Mouse (Mus musculus): ENCODE measurements around the gene Krtap28-10. TPM values are rescaled to one million over a fixed set of nuclear protein-coding genes. Genes with fewer than 3 reads are reported as not detected.
A peak's percentile ranks its signal among the peaks of the same experiment; 100 is the strongest.

The Krtap28-10 gene
- not detected in 2 replicates for polyA plus RNA-seq (2014; fragmentation: Nextera tagmentation; extraction: Ambion mirVana)

DNA sequence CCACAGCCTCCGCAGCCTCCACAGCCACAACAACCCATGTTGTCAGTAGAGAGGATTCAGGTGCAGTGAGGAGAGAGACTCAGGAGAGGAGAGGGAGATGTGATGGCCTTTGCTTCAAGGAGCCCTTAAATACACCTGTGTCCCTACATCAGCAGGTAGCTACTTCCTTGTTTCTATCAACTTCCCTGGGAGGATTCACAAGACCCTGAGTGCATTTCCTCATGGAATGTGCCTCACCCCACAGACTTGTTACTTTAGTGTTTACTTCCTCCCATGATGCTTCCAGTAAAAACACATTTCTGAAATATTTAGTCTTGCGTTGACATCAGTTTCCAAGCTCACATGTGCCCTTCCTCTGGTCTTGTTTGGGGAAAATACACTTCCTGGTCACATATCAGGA, at the start of gene Krtap28-10:
Krtap28-10 (minus strand) TSS at position 101 of the 400 bp plus-strand sequence.
- WGBS: 95% methylated on average over 2 of the region's 2 CpGs
- H3K9me3 ChIP-seq (ENCODE audit: control insufficient read depth, low read length): no peaks in the 10 kb centered on the region
- H3K4me2 ChIP-seq (ENCODE audit: low read length): no peak within 1 kb of the TSS
- 0 out of 2 replicates have a peak, but pooled peaks cover 3% of the 10 kb centered on the region for H3K4me1 ChIP-seq (ENCODE audit: control insufficient read depth, insufficient read depth, low read length)
- H3K27me3 ChIP-seq (ENCODE audit: control insufficient read depth, insufficient read depth, low read length): no peaks in the 10 kb centered on the region
- H3K27ac ChIP-seq (replicated peaks; ENCODE audit: low read depth, low read length): no peak within 1 kb of the TSS
- H3K36me3 ChIP-seq (ENCODE audit: control insufficient read depth, insufficient read depth, low read length): no peaks in the 10 kb centered on the region
- H3K9ac ChIP-seq (replicated peaks; ENCODE audit: low read length): no peak within 1 kb of the TSS
- DNase-seq: no peak
- no peak for ATAC-seq (ENCODE audit: low FRiP score, low TSS enrichment)
- H3K4me3 ChIP-seq (replicated peaks; ENCODE audit: low read depth, low read length): no peak within 1 kb of the TSS

DNA sequence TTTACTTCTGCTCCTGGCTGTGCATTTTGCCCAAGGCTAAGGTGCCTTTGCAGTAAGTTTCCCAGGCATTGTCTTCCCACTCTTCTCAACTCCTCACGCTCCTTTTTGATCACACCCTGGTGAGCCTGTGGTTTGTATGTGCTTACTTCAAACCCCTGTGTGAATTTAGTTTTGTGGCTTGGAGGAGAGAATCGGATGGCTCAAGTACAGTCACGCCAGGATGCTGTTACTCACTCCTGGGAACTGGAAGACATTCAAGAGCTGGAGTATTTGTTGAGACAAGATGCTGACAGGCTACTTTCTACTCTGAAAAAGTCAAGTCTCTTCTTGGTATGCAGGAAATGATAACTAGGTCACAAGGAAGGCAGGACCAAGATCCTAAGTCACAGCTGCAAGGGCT, 49.0 kb upstream of the Krtap28-10 start:
- no peak overlapping the region for H3K9ac ChIP-seq (replicated peaks; ENCODE audit: low read length)
- H3K4me1 ChIP-seq (ENCODE audit: control insufficient read depth, insufficient read depth, low read length): no peaks in the 10 kb centered on the region
- no peaks in the 10 kb centered on the region for H3K36me3 ChIP-seq (ENCODE audit: control insufficient read depth, insufficient read depth, low read length)
- no peak overlapping the region for H3K4me3 ChIP-seq (replicated peaks; ENCODE audit: low read depth, low read length)
- WGBS: 72% methylated on average over 3 of the region's 3 CpGs
- ATAC-seq (ENCODE audit: low FRiP score, low TSS enrichment): no peak
- H3K4me2 ChIP-seq (ENCODE audit: low read length): no peak overlapping the region
- no peaks in the 10 kb centered on the region for H3K9me3 ChIP-seq (ENCODE audit: control insufficient read depth, low read length)
- no peak for DNase-seq
- H3K27ac ChIP-seq (replicated peaks; ENCODE audit: low read depth, low read length): no peak overlapping the region
- H3K27me3 ChIP-seq (ENCODE audit: control insufficient read depth, insufficient read depth, low read length): no peaks in the 10 kb centered on the region

DNA sequence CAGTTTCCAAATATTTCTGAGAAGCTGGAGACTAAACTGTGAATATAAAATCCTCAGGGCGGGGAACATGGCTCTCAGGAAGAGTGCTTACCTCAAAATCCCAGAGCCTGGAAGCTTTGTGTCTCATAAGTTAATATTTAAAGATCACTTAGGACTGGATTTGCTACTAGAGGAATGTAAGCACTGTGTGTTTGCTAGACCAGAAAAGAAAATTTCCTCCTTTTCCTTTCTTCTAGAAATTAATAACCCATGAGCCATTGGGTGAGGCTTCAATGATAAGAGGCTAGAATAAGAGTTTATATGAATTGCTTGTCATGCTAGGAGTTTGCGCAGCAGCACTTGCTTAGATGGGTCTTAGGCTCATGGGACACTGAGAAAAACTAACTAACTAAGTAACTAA, 42.5 kb upstream of the Krtap28-10 start:
- no peak for ATAC-seq (ENCODE audit: low FRiP score, low TSS enrichment)
- WGBS: 91% methylated on average over 2 of the region's 2 CpGs
- no peak overlapping the region for H3K4me2 ChIP-seq (ENCODE audit: low read length)

DNA sequence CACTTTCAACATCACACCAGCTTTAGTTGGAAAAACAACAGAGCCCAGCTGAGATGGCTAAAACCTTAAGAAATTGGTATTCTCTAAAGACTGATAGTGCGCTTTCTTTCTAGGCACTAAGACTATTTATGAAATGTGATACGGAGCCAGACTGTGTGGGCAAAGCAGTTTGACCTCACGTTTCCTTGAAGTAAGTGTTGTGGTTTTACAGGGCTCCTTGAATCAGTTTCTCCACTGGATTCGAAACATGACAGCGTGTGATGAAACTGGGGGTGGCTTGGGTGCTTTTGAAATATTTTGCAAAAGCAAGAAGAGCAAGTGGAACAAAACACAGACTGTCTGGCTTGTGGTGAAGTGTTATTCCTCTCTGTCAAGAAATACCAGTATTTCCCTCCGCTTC, 34.7 kb upstream of the Krtap28-10 start:
- no peaks in the 10 kb centered on the region for H3K4me1 ChIP-seq (ENCODE audit: control insufficient read depth, insufficient read depth, low read length)
- H3K9me3 ChIP-seq (ENCODE audit: control insufficient read depth, low read length): no peaks in the 10 kb centered on the region
- H3K27me3 ChIP-seq (ENCODE audit: control insufficient read depth, insufficient read depth, low read length): no peaks in the 10 kb centered on the region
- no peak overlapping the region for H3K27ac ChIP-seq (replicated peaks; ENCODE audit: low read depth, low read length)
- DNase-seq (no peak), ATAC-seq (ENCODE audit: low FRiP score, low TSS enrichment) (no peak)
- 85% methylated on average over 6 of the region's 6 CpGs for WGBS
- no peak overlapping the region for H3K4me3 ChIP-seq (replicated peaks; ENCODE audit: low read depth, low read length)
- H3K36me3 ChIP-seq (ENCODE audit: control insufficient read depth, insufficient read depth, low read length): no peaks in the 10 kb centered on the region
- H3K4me2 ChIP-seq (ENCODE audit: low read length): no peak overlapping the region
- no peak overlapping the region for H3K9ac ChIP-seq (replicated peaks; ENCODE audit: low read length)

More for the DNA sequence above, 42.5 kb upstream of the Krtap28-10 start:
- no peaks in the 10 kb centered on the region for H3K9me3 ChIP-seq (ENCODE audit: control insufficient read depth, low read length)
- no peak overlapping the region for H3K27ac ChIP-seq (replicated peaks; ENCODE audit: low read depth, low read length)
- no peak overlapping the region for H3K9ac ChIP-seq (replicated peaks; ENCODE audit: low read length)
- DNase-seq: no peak
- H3K4me3 ChIP-seq (replicated peaks; ENCODE audit: low read depth, low read length): no peak overlapping the region
- H3K27me3 ChIP-seq (ENCODE audit: control insufficient read depth, insufficient read depth, low read length): no peaks in the 10 kb centered on the region
- H3K36me3 ChIP-seq (ENCODE audit: control insufficient read depth, insufficient read depth, low read length): no peaks in the 10 kb centered on the region
- H3K4me1 ChIP-seq (ENCODE audit: control insufficient read depth, insufficient read depth, low read length): no peaks in the 10 kb centered on the region

DNA sequence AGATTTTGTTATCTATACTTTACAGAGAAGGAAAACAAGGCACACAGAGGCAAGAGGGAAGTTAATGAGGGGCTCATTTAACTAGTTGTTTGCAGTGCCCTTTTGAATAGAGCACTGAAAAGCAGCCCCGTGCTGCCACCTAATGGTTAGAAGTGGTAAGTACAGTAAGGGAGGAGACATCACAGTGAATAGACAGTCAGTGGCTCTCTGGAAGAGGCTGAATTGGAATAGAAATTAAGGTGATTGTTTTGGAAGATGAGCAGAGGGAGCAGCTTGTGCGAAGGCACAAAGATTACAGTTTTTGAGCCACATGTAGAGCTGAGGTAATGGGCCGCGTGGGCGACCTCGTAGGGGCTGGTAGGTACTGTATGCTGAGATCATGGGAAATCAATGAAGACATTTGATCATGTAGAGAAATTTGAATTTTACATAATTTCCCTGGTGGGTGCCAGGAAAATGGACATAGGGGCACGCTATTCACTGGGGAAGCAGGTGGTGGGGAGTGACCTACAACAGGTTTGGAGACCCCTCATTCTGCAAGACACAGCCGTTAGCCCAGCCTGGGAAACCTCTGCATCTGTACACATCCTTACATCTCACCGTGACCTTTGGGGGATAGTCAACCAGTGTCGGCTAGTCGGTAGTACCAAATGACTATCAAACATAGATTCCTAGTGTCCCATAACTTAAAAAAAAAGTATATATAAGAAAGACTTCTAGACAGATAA, 34.1 kb upstream of the Krtap28-10 start:
- DNase-seq: peak; percentile 88
- 46% methylated on average over 11 of the region's 11 CpGs for WGBS

DNA sequence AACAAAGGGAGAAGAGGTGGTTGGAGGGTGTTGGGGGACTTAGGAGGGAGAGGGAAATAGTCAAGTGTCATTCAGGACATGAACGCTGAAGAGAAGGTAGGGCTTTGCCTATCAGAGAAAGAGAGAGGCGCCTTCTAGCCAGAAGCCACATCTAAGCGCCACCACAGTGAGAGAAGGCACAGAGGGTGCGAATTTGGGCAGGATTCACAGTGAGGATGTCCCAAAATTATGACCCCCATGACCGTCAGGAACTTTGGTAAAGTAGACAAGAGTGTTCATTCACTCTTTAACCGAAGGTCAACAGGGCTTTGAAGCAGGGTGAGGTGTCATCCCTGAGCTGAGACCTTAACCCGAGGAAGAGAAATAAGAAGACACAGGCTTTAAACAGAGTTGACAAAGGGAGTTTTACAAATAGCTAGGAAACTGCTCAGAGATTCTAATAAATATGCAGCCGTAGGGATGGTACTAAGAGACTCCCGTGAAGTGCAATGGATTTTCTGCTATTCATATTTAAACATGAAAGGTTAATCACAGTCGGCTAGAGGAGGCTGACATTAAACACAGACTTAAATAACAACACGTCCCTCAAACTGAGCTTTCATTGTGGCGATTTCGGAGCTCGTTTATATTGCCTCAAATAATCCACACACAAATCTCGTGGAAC, 33.4 kb upstream of the Krtap28-10 start:
- Histone ChIP-seq H3K4me1 (ENCODE audit: control insufficient read depth, insufficient read depth, low read length) (no peaks in the 10 kb centered on the region), H3K36me3 (ENCODE audit: control insufficient read depth, insufficient read depth, low read length) (no peaks in the 10 kb centered on the region), H3K27ac (replicated peaks; ENCODE audit: low read depth, low read length) (no peak overlapping the region), H3K9me3 (ENCODE audit: control insufficient read depth, low read length) (no peaks in the 10 kb centered on the region), H3K4me2 (ENCODE audit: low read length) (peak overlapping the region; percentile 44), H3K27me3 (ENCODE audit: control insufficient read depth, insufficient read depth, low read length) (no peaks in the 10 kb centered on the region), H3K4me3 (replicated peaks; ENCODE audit: low read depth, low read length) (peak overlapping the region; percentile 17; the same call in 1 of the 2 replicates), H3K9ac (replicated peaks; ENCODE audit: low read length) (no peak overlapping the region)
- no peak for DNase-seq
- WGBS: 36% methylated on average over 15 of the region's 15 CpGs
- peak; percentile 51; the same call in 1 of the 2 replicates for ATAC-seq (ENCODE audit: low FRiP score, low TSS enrichment)

More for the DNA sequence above, 34.1 kb upstream of the Krtap28-10 start:
- peak overlapping the region; percentile 44 for H3K4me2 ChIP-seq (ENCODE audit: low read length)
- H3K36me3 ChIP-seq (ENCODE audit: control insufficient read depth, insufficient read depth, low read length): no peaks in the 10 kb centered on the region
- peak overlapping the region; percentile 17; the same call in 1 of the 2 replicates for H3K4me3 ChIP-seq (replicated peaks; ENCODE audit: low read depth, low read length)
- H3K4me1 ChIP-seq (ENCODE audit: control insufficient read depth, insufficient read depth, low read length): no peaks in the 10 kb centered on the region
- 0 out of 2 replicates have a peak overlapping the region, but pooled peaks have one; percentile 12 for H3K9ac ChIP-seq (replicated peaks; ENCODE audit: low read length)
- H3K27ac ChIP-seq (replicated peaks; ENCODE audit: low read depth, low read length): no peak overlapping the region
- no peaks in the 10 kb centered on the region for H3K9me3 ChIP-seq (ENCODE audit: control insufficient read depth, low read length)
- H3K27me3 ChIP-seq (ENCODE audit: control insufficient read depth, insufficient read depth, low read length): no peaks in the 10 kb centered on the region
- ATAC-seq (ENCODE audit: low FRiP score, low TSS enrichment): peak; percentile 88

DNA sequence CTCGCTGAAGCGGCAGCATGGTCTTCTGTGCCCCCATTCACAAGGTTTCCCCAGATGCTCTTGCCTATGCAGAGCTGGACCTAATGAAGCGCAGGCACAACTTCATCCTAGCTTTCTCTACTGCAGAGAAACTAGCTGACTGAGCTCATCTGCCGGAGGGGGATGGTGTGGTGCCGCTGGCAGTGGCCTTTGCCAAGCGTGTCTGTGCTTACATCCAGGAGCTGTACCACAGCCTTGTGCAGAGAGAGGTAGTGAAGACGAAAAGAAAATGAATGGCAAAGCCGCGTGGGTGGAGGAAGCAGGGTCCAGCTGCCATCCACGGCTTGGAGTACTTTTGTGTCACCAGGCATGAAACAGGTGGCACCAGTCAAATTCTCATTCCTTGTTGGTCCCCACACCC, 24.9 kb upstream of the Krtap28-10 start:
- H3K27me3 ChIP-seq (ENCODE audit: control insufficient read depth, insufficient read depth, low read length): no peaks in the 10 kb centered on the region

DNA sequence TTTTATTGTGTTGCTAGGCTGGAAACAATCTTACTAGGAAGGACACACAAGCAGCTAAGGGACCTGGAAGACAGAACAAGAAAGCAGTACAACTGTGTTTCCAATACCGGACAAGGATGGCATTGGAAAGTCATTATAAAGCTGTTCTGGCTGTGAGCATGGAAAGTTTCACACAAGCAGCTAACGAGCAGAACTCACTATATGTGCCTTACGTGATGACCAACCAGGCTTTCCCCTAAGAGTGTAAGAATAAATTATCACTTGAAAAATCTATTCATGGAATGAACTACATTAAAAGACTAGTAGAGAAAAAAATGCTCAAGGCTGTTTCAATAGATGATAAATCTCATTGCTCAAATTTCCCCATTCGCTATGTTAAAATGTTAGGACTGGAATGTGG, 24.3 kb upstream of the Krtap28-10 start:
- DNase-seq: no peak
- no peak overlapping the region for H3K9ac ChIP-seq (replicated peaks; ENCODE audit: low read length)
- no peak overlapping the region for H3K27ac ChIP-seq (replicated peaks; ENCODE audit: low read depth, low read length)

More for the DNA sequence above, 24.9 kb upstream of the Krtap28-10 start:
- H3K4me1 ChIP-seq (ENCODE audit: control insufficient read depth, insufficient read depth, low read length): no peaks in the 10 kb centered on the region
- no peaks in the 10 kb centered on the region for H3K36me3 ChIP-seq (ENCODE audit: control insufficient read depth, insufficient read depth, low read length)
- no peak overlapping the region for H3K4me3 ChIP-seq (replicated peaks; ENCODE audit: low read depth, low read length)
- H3K9ac ChIP-seq (replicated peaks; ENCODE audit: low read length): no peak overlapping the region
- WGBS: 93% methylated on average over 10 of the region's 10 CpGs
- no peaks in the 10 kb centered on the region; the same call in 1 of the 2 replicates for H3K9me3 ChIP-seq (ENCODE audit: control insufficient read depth, low read length)
- DNase-seq (no peak), ATAC-seq (ENCODE audit: low FRiP score, low TSS enrichment) (no peak)
- no peak overlapping the region for H3K4me2 ChIP-seq (ENCODE audit: low read length)
- H3K27ac ChIP-seq (replicated peaks; ENCODE audit: low read depth, low read length): no peak overlapping the region

More for the DNA sequence above, 24.3 kb upstream of the Krtap28-10 start:
- H3K36me3 ChIP-seq (ENCODE audit: control insufficient read depth, insufficient read depth, low read length): no peaks in the 10 kb centered on the region
- H3K4me1 ChIP-seq (ENCODE audit: control insufficient read depth, insufficient read depth, low read length): no peaks in the 10 kb centered on the region
- WGBS: 93% methylated on average over 4 of the region's 4 CpGs
- H3K27me3 ChIP-seq (ENCODE audit: control insufficient read depth, insufficient read depth, low read length): no peaks in the 10 kb centered on the region
- no peak overlapping the region for H3K4me2 ChIP-seq (ENCODE audit: low read length)
- no peak overlapping the region for H3K4me3 ChIP-seq (replicated peaks; ENCODE audit: low read depth, low read length)
- no peaks in the 10 kb centered on the region; the same call in 1 of the 2 replicates for H3K9me3 ChIP-seq (ENCODE audit: control insufficient read depth, low read length)
- ATAC-seq (ENCODE audit: low FRiP score, low TSS enrichment): no peak

Measured in midbrain, embryonic 14.5 days (tissue).